Mouse (Mus musculus): ENCODE data around the gene Scaf4. TPM values are rescaled to one million over a fixed set of nuclear protein-coding genes. Genes with fewer than 3 reads are reported as not detected.
"Not testable (repeated sequence)": the region's sequence is repeated elsewhere in the genome, so short reads cannot be mapped to it uniquely, and the experiment has no call there.

Scaf4 gene
- total RNA-seq, 2 experiments from 2014 or later: 38.2 to 42.2 TPM

DNA sequence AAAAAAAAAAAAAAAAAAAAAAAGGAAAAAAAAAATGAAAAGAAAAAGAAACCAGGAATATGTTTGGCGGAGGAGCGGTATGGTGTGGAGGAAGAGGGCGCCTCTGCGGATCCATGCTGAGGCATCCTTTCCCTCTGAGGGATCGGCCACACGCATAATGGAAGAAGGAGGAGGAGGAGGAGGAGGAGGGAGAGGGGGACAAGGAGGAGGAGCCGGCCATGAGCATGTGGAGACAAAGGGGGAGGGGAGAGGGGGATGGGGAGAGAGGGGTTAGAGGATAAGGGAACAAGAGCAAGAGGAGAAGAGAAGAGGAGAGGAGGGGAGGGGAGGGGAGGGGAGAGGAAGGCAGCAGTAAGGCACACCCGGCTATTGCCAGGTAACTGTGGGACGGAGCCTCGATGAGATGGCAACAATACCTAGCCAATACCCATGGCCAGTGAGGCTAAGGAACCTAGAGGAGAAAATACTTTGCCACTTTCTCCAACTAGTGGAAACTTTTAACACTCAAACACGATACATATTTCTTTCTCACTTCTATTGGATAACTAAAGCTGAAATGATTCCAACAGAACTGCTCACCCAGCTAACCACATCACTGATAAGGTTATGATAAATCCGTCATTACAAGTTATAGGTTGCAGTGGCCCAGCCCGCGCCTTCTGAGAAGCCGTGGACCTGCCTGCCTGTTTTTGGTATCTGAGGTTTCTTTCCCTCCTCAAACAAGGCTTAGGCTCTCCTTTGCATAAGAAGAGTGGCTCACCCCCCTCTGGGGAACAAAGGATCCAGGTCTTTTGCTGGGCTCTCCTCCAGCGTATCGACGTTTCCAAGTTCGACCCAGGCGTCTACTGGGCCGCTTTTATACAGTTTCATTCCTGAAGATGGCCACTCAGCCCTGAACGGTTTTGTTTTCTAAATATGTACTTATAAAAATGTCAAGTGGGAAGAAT, 13.4 kb upstream of the Scaf4 start:
- no peak for DNase-seq (ENCODE audit: low spot score in 2 of 2)

DNA sequence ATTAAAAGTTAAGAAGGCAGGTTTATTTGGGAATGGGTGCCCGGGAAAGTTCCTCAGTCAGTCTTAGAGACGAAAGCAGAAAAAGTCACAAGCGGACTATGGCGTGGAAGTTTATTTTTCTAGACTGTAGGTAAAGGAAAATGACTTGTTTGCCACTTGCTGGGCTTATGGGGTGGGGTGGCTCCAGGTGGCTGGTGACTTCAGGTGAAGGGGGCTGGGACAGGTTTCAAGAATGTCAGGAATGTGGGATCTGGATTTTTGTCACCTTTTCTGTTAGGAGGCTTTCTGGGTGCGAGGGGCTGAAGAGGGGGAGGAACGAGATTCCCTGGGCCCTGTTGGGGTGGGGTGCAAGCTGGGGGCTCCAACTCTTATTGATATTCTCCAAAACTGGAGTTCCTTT, 7.4 kb upstream of the Scaf4 start:
- no peak for DNase-seq (ENCODE audit: low spot score in 2 of 2)

DNA sequence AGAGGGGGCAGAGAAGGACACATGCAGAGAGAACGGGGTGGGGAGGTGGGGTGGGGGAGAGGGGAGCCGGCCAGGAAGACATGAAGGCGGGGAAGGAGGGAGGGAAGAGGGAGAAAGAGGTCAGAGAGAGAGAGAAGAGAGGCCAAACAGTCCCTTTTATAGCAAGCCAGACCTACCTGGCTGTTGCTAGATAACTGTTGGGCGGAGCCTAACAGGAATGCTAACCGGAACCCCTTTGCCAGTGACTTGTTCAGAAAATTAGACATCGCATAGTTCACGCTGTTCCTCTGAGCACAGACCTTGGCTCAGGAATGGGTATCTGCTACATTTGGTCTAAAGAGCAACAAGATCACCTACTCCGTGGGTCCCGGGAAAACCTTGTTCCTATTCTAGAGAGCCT, 6.7 kb upstream of the Scaf4 start:
- DNase-seq (ENCODE audit: low spot score in 2 of 2): no peak

DNA sequence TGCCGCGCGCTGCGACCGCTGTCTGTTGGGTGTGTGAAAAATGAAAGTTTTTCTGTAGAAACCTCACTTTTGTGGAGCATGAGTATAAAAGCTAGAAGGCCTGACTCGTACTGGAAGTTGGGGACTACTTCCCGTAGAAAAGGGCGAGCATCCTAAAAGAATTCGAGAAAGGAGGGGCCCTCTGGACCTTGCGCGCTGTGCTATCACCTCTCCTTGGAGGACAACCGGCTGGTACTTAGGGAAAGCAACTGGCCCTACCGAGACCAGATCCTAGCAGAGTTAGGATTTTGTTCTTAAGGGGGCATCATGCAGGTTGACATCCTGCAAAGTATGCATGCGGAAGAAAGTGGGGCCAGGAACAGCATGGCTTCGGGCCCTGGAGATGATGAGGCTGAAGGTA, 613 bp upstream of the Scaf4 start:
- no peak for DNase-seq (ENCODE audit: low spot score in 2 of 2)

DNA sequence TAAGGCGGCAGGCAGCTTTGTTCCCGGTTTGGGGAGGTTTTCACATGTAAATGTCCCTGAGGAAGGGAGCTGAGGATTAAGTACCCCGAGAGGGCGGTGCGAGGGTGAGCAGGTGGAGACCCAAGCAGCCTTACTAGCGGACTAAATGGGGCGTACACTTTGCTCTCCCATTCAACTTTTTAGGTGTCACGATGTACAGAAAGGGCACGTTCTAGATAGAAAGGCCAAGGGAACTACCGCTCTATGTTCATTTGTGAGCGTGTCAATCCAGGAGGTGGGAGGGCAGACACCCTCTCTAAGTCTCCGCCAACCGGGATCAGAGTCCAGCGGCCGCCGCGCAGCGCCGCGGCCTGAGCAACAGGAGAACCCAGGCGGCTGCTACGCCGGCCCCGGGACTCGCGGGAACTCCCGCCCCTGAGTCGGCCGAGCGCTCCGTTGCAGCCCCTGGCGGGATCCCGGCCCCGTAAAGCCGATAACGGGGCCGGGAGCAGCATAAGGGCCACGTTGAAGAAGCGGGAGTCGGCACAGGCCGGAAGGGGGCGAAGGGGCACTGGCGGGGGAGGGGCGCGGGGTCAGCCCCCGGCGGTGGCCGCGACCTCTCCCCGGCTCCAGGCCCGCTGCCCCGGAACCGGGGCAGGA, 918 bp downstream of the Scaf4 start:
- DNase-seq (ENCODE audit: low spot score in 2 of 2): peak; percentile 15 to 29

DNA sequence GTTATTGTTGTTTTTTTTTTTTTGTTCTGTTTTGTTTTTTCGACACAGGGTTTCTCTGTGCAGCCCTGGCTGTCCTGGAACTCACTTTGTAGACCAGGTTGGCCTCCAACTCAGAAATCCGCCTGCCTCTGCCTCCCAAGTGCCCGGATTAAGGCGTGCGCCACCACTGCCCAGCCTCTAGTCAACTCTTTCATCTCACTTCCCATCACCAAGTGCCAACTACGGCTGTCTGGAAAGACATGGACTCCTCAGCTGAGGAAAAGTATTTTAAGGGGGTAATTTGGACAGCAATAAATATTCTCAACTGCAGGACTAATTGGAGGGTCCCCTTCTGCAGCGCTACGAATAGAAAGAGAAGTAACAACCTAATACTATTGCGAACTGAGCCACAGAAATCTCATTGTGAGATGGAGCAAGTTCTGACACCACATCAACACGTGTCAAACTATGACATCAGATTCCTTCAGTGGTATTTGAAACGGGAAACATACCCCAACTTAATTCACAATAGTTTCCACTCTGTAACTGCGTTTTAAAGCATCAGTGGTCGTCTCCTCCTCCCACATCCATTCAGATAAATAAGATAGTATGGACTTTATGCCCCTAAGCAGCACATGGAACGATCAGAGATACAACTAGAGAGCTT, 1.6 kb downstream of the Scaf4 start:
- no peak for DNase-seq (ENCODE audit: low spot score in 2 of 2)

DNA sequence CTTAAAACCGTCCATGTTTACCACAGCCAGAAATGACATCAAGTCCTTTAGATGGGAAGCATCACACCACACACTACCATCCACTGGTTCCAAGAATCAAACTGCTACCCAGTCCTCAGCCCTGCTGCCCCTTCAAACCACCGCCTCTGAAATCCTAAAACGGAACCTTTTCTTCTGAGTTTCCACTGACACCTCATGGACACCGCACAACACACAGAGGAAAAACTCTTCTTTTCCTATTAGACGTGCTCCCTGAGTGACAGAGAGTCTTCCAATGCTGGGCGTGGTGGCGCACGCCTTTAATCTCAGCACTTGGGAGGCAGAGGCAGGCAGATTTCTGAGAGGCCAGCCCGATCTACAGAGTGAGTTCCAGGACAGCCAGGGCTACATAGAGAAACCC, 2.9 kb downstream of the Scaf4 start:
- DNase-seq (ENCODE audit: low spot score in 2 of 2): no peak

DNA sequence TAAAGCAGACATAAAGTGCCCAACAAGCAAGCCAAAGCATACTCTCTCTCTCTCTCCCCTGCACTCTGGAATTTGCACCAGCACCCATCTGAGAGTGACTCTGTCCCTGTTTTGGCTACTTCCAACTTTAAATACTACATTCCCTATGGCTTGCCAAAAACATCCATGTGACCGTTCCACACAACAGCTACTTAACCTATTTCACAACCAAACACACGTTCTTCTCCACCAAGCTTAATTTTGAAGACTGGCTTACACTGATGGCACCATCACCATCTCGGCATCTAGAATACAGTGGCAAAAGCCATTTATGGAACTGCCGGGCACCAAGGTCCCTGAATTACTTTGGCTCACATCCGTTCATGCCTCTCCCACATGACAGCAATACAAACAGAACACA, 3.3 kb downstream of the Scaf4 start:
- DNase-seq (ENCODE audit: low spot score in 2 of 2): no peak

DNA sequence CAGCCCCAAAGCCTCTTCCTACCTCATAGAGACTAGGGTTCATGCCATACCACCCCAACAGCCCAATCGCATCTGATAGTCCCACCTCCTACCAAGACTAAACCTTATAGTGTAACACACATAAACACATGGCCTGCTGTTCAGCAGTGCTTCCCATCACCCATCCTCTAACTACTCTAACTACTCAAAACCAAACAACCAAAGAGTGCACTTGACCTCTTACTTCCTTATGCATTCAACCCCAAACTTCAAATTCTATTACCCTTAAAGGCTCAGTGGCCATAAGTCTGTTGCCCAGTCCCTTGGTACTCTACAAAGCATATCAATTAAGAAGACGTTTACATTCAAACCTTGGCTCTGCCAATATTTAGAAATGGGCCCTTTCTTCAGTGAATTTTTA, 3.8 kb downstream of the Scaf4 start:
- no peak for DNase-seq (ENCODE audit: low spot score in 2 of 2)

DNA sequence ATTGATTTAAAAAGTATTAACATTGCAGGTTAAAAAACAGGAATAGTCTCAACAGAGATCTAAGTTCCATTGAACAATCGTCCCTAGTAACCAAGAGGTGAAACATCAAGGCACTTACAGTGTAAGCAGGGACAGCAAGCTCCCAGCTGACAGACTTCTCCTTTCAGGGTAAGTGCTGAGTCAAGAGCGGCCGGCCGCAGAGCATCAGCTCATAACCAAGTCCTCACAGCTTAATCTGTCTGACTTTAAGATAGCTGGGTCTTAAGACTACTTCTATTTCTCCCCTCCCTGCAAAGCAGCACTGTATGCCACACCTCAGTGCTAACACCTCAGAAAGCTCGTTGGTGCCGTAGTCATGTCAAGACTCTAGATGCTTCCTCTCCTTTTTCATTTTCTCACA, 5.2 kb downstream of the Scaf4 start:
- no peak for DNase-seq (ENCODE audit: low spot score in 2 of 2)

DNA sequence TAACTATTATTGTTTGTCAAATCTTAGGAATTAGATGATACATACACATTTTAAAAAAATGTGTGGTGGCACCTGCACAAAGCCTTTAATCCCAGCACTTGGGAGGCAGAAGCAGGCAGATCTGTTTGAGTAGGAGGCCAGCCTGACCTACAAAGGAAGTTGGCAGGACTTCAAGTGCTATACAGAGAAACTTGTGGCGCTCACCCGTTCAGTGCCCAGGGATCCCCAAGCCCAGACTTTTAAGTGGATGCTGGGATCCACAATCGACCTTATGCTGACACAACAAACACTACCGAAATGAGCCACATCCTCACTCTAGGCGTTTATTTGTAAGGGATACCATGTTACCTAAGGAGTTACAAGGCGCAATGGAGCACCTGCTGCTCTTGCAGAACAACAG, 8.8 kb downstream of the Scaf4 start:
- DNase-seq (ENCODE audit: low spot score in 2 of 2): no peak

DNA sequence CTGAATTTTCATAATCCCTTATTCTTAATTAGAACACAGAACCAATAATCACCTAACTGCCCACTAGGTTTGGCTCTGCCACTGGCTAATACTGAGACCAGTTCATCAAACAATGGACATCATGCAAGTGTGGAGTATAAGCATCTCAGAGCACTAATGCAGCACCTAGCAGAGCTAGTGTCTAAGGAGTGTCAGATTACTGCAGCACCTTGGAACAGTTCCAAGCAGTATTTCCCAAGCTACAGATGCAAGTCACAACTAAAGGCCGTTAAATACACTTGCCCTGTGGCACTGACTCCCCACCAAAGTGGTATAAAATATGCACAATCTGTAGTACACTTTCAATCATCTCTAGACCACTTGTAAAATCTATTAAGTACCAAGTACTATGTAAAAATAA, 17.7 kb downstream of the Scaf4 start:
- no peak for DNase-seq (ENCODE audit: low spot score in 2 of 2)

DNA sequence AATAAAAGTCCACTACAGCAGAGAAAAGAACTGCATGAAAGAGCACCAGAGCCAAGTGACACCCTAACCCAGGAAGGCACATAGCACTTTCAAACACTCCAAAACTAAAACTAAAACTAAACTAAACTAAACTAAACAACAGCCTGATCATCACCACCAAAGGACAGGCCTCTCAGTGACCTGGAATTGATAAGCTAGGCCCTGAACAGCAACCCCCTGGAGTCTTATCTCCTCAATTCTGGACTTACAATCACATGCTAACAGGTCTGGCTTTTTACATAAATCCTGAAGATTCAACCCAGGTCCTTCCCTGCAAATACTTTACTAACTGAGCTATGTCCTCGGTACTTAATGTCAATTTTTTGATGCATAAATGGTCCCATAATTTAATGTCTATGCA, 19.2 kb downstream of the Scaf4 start:
- no peak for DNase-seq (ENCODE audit: low spot score in 2 of 2)

DNA sequence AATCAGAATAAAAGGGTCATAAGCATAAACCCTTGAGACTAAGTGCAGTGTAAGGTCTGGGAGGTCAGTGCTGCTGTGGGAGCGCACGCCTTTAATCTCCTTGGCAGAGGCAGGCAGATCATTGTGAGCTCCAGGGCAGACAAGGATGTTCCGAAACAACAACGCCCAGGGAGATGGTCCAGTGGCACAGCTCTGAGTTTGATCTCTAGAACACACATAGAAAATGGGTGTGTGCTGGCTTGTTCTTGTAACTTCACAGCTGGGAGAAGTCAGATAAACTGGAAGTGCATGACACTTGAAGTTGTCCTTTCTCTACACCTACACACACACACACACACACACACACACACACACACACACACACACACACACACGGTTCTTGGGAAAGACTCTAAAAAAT, 20.3 kb downstream of the Scaf4 start:
- DNase-seq (ENCODE audit: low spot score in 2 of 2): no peak

DNA sequence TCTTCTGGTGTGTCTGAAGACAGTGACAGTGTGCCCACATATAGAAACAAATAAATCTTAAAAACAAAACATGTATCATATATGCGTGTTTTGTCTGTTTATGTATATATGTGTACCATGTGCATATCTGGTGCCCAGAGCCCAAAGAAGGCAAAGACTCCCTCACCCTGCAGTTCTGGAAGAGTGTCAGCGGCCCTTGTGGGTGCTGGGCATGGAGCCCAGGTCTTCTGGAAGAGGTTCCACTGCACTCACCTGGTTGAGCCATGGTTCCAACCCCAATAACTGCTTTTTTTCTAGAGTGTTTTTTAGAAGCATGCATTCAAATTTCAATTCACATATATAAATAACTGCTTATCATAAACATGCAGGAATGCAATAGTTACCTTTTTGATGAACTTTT, 22.5 kb downstream of the Scaf4 start:
- DNase-seq (ENCODE audit: low spot score in 2 of 2): no peak

DNA sequence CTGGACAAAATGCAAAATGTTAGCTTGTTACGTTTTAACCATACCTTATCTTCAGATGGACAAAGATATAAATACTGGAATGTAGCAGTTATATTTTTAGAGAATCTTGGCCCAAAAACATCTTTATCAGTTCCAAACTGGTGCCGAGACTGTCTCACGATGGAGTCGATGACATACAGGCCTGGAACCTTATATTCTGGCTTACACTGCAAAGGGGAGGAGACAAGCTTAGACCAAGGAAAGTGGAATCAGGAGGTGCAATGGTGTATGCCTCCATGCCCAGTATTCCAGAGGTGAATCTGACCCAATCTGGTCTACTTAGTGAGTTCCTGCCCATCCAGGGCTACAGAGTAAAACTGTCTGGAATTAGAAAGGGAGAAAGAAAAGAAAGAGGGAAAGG, 24.2 kb downstream of the Scaf4 start:
- DNase-seq (ENCODE audit: low spot score in 2 of 2): no peak

DNA sequence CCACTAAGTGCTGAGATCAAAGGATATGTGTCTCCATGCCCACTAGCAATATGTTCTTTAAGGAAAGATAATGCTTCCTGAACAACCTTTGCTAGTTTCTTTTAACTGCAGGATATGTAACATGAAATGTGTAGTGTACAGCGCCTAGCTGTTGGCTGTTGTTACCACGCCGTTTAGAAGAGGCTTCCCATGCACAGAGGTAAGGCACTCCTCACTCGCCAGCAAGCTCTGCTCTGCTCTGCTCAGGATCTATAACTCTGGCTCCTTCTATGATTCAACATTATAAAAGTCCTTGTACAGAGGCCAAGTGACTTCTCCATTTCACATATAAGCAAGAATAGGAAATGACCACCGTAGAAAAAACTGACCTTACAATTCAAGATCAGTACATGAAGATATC, 24.7 kb downstream of the Scaf4 start:
- no peak for DNase-seq (ENCODE audit: low spot score in 2 of 2)

DNA sequence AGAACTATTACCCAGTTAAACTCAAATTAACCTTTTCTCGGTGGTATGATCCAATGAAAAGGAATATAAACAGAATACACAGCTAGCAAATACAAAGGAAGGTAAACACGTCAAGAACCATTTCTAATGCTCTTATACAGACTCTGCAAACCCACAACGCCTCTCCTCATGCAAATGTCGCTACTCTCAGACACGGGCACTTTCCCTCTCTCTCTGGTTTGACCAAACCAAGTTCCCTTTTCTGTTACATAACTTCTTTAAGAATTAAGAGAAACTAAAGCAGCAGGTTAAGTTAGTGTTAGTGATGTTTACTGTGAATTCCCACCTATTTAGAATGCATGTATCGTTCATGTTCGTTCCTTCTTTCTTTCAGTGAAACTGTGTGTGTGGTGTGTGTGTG, 25.4 kb downstream of the Scaf4 start:
- DNase-seq (ENCODE audit: low spot score in 2 of 2): no peak

DNA sequence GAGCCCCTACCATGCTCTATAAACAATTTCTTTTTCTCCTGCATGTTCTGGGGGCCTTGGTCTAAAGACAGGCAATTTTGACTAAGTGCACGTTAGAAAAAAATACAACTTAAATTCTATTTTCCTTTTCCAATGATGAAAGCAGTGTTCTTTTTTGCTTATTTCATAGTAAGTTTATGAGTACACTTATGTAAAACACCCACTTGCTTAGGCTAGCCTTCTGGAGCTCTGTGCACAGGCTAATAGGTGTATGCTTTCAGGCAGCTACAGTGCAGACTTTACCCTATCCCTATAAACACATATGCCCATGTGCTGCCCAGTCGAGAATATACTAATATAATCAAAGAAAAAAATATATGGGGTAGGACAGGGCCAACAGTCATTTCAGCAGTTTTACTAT, 31.8 kb downstream of the Scaf4 start:
- no peak for DNase-seq (ENCODE audit: low spot score in 2 of 2)

DNA sequence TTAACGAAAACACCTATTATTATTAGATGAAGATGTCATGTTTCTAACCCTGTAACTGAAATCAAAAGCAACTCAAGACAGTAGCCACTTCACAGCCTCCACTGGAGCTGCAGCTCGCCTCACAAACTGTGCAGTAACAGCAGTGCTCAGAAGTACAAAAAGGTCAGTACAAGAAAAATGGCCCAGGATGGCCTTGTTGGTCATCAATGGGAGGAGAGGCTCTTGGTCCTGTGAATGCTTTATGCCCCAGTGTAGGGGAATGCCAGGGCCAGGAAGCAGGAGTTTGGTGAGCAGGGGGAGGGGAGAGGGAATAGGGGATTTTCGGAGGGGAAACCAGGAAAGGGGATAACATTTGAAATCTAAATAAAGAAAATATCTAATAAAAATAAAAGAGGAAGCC, 33.0 kb downstream of the Scaf4 start:
- DNase-seq (ENCODE audit: low spot score in 2 of 2): not testable (repeated sequence)

DNA sequence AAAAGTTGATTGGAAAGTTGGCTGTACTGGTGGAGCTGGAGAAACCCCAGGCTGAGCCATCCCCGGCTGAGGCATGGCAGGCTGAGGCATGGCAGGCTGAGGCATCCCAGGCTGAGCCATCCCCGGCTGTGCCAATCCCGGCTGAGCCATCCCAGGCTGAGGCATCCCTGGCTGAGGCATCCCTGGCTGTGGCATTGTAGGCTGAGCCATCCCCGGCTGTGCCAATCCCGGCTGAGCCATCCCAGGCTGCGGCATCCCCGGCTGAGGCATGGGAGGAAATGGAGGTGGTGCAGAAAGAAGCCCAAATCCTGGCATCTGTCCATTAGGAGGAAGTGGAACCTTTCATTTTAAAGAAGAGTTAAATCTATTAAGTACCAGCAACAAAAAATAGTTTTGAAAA, 34.2 kb downstream of the Scaf4 start:
- DNase-seq (ENCODE audit: low spot score in 2 of 2): no peak
